Mouse (Mus musculus) MEL (cell line): Measurements from ENCODE around the gene Polr3c. TPM values are rescaled to one million over a fixed set of nuclear protein-coding genes. Genes with fewer than 3 reads are reported as not detected.

Source experiments
- DNase-seq: peaks from one replicate; pipeline ENCODE4 v3.0.0; 2011; ENCODE audit warnings: low read depth, low spot score
- H3K27ac ChIP-seq: 2 replicates; pipeline ENCODE4 v1.5.1; 2012; ENCODE audit warnings: low read depth, mild to moderate bottlenecking, control low read depth, low read length, moderate library complexity; ENCODE audit not compliant: control insufficient read depth
- H3K27me3 ChIP-seq, 2 experiments: fragments of 150-350 bp in 1 of 2; sonication (generic) in 1 of 2; 2 replicates each; pipeline ENCODE4 v1.6.1; 2012; ENCODE audit warnings: low read length in 2 of 2, mild to moderate bottlenecking in 2 of 2, improper control_type of control experiment in 1 of 2, moderate library complexity in 1 of 2; ENCODE audit not compliant: insufficient read depth in 2 of 2, control insufficient read depth in 1 of 2
- H3K36me3 ChIP-seq, 2 experiments: 2 replicates each; pipeline ENCODE4 v1.6.1; 2012 to 2014; ENCODE audit warnings: low read length in 2 of 2, improper control_type of control experiment in 1 of 2, inconsistent platforms in 1 of 2, mild to moderate bottlenecking in 1 of 2; ENCODE audit not compliant: insufficient read depth in 2 of 2, control insufficient read depth in 1 of 2
- H3K4me1 ChIP-seq, 2 experiments: fragments of 150-350 bp in 1 of 2; sonication (generic) in 1 of 2; 2 replicates each; pipeline ENCODE4 v1.6.1; 2012; ENCODE audit warnings: low read length in 2 of 2, improper control_type of control experiment in 1 of 2, mild to moderate bottlenecking in 1 of 2; ENCODE audit not compliant: insufficient read depth in 2 of 2, control insufficient read depth in 1 of 2
- H3K4me3 ChIP-seq, 2 experiments: fragments of 150-350 bp in 1 of 2; sonication (generic) in 1 of 2; 2 replicates each; pipeline ENCODE4 v1.5.1; 2012; ENCODE audit warnings: low read depth in 2 of 2, low read length in 2 of 2, mild to moderate bottlenecking in 2 of 2, moderate library complexity in 2 of 2, control low read depth in 1 of 2, improper control_type of control experiment in 1 of 2; ENCODE audit not compliant: control insufficient read depth in 1 of 2, insufficient read depth in 1 of 2
- H3K79me2 ChIP-seq: 2 replicates; pipeline ENCODE4 v1.6.1; 2012; ENCODE audit warnings: mild to moderate bottlenecking, low read length, moderate library complexity; ENCODE audit not compliant: control insufficient read depth, poor library complexity, insufficient read depth
- H3K9ac ChIP-seq: 2 replicates; pipeline ENCODE4 v1.6.1; 2012; ENCODE audit warnings: low read depth, mild to moderate bottlenecking, control low read depth, low read length, moderate library complexity; ENCODE audit not compliant: control insufficient read depth, poor library complexity, severe bottlenecking
- H3K9me3 ChIP-seq: fragments of 150-350 bp; sonication (generic); replicated peaks from 2 replicates; pipeline ENCODE4 v1.6.1; 2012; ENCODE audit warnings: mild to moderate bottlenecking, low read length, improper control_type of control experiment, moderate library complexity; ENCODE audit not compliant: insufficient read depth
- CHD1 ChIP-seq: IDR thresholded peaks from 2 replicates; pipeline ENCODE4 v1.6.1; 2012; ENCODE audit warnings: low read depth, mild to moderate bottlenecking, inconsistent platforms, low read length, improper control_type of control experiment
- CTCF ChIP-seq, 3 experiments: IDR thresholded peaks in 2 of 3; conservative IDR thresholded peaks in 1 of 3; 2 replicates each; pipeline ENCODE4 v1.5.1; 2011 to 2012; ENCODE audit warnings: low read length in 3 of 3, low read depth in 2 of 3, mild to moderate bottlenecking in 2 of 3, improper control_type of control experiment in 1 of 3, inconsistent platforms in 1 of 3, mixed read lengths in 1 of 3, moderate library complexity in 1 of 3; ENCODE audit not compliant: control insufficient read depth in 1 of 3, insufficient read depth in 1 of 3, poor library complexity in 1 of 3, severe bottlenecking in 1 of 3
- EP300 ChIP-seq, 2 experiments: IDR thresholded peaks; 2 replicates each; pipeline ENCODE4 v1.6.1; 2011; ENCODE audit warnings: improper control_type of control experiment in 2 of 2, low read length in 2 of 2, low read depth in 1 of 2, mild to moderate bottlenecking in 1 of 2
- GABPA ChIP-seq: IDR thresholded peaks from 2 replicates; pipeline ENCODE4 v1.6.1; 2012; ENCODE audit warnings: low read depth, mild to moderate bottlenecking, inconsistent platforms, low read length, improper control_type of control experiment, moderate library complexity
- HCFC1 ChIP-seq: IDR thresholded peaks from 2 replicates; pipeline ENCODE4 v1.6.1; 2012; ENCODE audit warnings: low read depth, mild to moderate bottlenecking, inconsistent platforms, low read length, improper control_type of control experiment, moderate library complexity
- KAT2A ChIP-seq: conservative IDR thresholded peaks from 2 replicates; pipeline ENCODE4 v1.6.1; 2012; ENCODE audit warnings: low read depth, low read length, improper control_type of control experiment, inconsistent platforms
- MAZ ChIP-seq: IDR thresholded peaks from 2 replicates; pipeline ENCODE4 v1.6.1; 2012; ENCODE audit warnings: low read depth, mild to moderate bottlenecking, inconsistent platforms, low read length, improper control_type of control experiment
- POLR2A ChIP-seq, 2 experiments: IDR thresholded peaks; 2 replicates each; pipeline ENCODE4 v1.6.1; 2011 to 2012; ENCODE audit warnings: low read length in 2 of 2, mild to moderate bottlenecking in 2 of 2, control low read depth in 1 of 2, improper control_type of control experiment in 1 of 2, low read depth in 1 of 2, moderate library complexity in 1 of 2; ENCODE audit not compliant: control insufficient read depth in 1 of 2, insufficient read depth in 1 of 2, poor library complexity in 1 of 2
- POLR2AphosphoS2 ChIP-seq: IDR thresholded peaks from 2 replicates; pipeline ENCODE4 v1.6.1; 2011; ENCODE audit warnings: low read length, improper control_type of control experiment
- POLR2AphosphoS5 ChIP-seq: IDR thresholded peaks from 2 replicates; pipeline ENCODE4 v1.6.1; 2012; ENCODE audit warnings: low read depth, borderline replicate concordance, mild to moderate bottlenecking, inconsistent platforms, low read length, moderate library complexity, mixed read lengths
- SIN3A ChIP-seq: IDR thresholded peaks from 2 replicates; pipeline ENCODE4 v1.6.1; 2012; ENCODE audit warnings: low read length, improper control_type of control experiment, inconsistent platforms
- SMC3 ChIP-seq: IDR thresholded peaks from 2 replicates; pipeline ENCODE4 v1.6.1; 2011; ENCODE audit warnings: low read depth, low read length, improper control_type of control experiment
- TAL1 ChIP-seq: IDR thresholded peaks from 2 replicates; pipeline ENCODE4 v1.6.1; 2012; ENCODE audit warnings: mild to moderate bottlenecking, inconsistent platforms, low read length, moderate library complexity, mixed read lengths
- TBP ChIP-seq: IDR thresholded peaks from 2 replicates; pipeline ENCODE4 v1.8.0; 2011; ENCODE audit warnings: low read depth, low read length, improper control_type of control experiment
- TCF12 ChIP-seq: IDR thresholded peaks from 2 replicates; pipeline ENCODE4 v1.6.1; 2014; ENCODE audit warnings: low read depth, mild to moderate bottlenecking, inconsistent platforms, low read length, improper control_type of control experiment, moderate library complexity
- ZC3H11A ChIP-seq: IDR thresholded peaks from 2 replicates; pipeline ENCODE4 v1.6.1; 2012; ENCODE audit warnings: low read depth, mild to moderate bottlenecking, inconsistent platforms, low read length, improper control_type of control experiment
- ZKSCAN1 ChIP-seq: IDR thresholded peaks from 2 replicates; pipeline ENCODE4 v1.6.1; 2012; ENCODE audit warnings: low read depth, mild to moderate bottlenecking, inconsistent platforms, low read length, improper control_type of control experiment, moderate library complexity
- ZMIZ1 ChIP-seq: IDR thresholded peaks from 2 replicates; pipeline ENCODE4 v1.6.1; 2012; ENCODE audit warnings: low read depth, mild to moderate bottlenecking, inconsistent platforms, low read length, improper control_type of control experiment, moderate library complexity
- polyA plus RNA-seq, 2 experiments: library from polyadenylated mRNA; stranded (reverse) in 1 of 2; unstranded in 1 of 2; fragments of >175 nt in 1 of 2; fragments of >200 nt in 1 of 2; gene quantifications; 2 replicates each; pipeline versions ENCODE4 v1.2.1 to v1.2.4; 2012; ENCODE audit warnings: low replicate concordance in 2 of 2, low read depth in 1 of 2; ENCODE audit not compliant: insufficient read length in 2 of 2, insufficient read depth in 1 of 2, missing spikeins in 1 of 2
- total RNA-seq: library from RNA; depleted of rRNA; stranded (reverse); fragments of 300-350 nt; gene quantifications from 2 replicates; pipeline ENCODE4 v1.2.3, GENCODE M21; 2012

Polr3c gene
- total and polyA plus RNA-seq, 3 experiments: 48.3 to 224 (median 122) TPM

DNA sequence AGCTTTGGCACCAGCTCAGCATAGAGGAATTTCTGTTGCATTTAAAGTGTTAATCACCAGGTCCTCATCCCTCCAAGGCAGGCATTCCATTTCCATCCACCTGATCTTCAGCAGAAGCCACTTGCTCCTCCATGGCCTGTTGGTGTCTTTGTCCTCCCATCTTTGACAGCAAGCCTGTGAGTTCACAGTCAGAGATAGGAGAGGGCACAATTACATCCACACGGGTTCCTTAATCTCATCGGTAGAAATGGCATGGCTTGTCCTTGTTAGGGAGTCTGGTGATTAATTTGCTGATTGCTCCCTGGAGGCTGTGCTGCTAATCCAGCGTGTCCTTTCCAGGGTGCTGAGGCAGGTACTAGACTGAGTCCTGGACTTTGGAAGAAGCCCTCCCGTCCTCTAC lies 53.9 kb downstream of the Polr3c start:
- H3K27me3 ChIP-seq: no peaks in the 10 kb centered on the region
- peaks cover 7 to 26% of the 10 kb centered on the region in 2 experiments for H3K4me1 ChIP-seq
- H3K9ac ChIP-seq: no peak overlapping the region
- no peaks in the 10 kb centered on the region for H3K9me3 ChIP-seq
- no peak overlapping the region for H3K27ac ChIP-seq
- TF ChIP-seq POLR2AphosphoS2 (no peak), EP300 (IDR thresholded peaks at IDR 0.05; ENCODE audit: low read depth in 1 of 2, low read length in 2 of 2) (no peak), MAZ (no peak)
- DNase-seq: no peak
- peaks cover 0 to 27% of the 10 kb centered on the region in 2 experiments; a peak in 2 of 4 replicates for H3K36me3 ChIP-seq
- no peaks in the 10 kb centered on the region; the same call in 1 of the 2 replicates for H3K79me2 ChIP-seq
- H3K4me3 ChIP-seq: no peak overlapping the region

DNA sequence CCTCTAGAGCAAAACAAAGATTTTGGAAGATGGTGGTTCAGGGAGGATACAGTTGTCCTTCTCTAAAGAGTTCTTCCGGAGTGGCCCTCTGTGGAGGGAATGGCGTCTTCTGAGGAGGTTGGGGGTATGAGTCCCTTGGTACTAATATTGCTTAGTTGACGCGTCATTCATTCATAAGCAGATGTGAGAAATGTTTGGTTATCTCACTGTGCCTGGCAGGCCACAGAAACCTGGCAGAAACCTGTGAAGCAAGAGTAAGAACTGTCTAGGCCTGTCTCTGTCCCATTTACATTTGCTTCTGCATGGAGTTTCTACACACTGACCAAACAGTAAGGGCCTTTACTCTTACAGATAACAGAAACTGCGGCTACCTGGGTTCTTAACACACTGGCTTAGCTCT lies 55.9 kb downstream of the Polr3c start:
- H3K79me2 ChIP-seq: no peaks in the 10 kb centered on the region; the same call in 1 of the 2 replicates
- no peaks in the 10 kb centered on the region for H3K27me3 ChIP-seq
- H3K36me3 ChIP-seq: peaks cover 0 to 21% of the 10 kb centered on the region in 2 experiments; a peak in 2 of 4 replicates
- no peak for TF ChIP-seq POLR2AphosphoS5
- no peak for TF ChIP-seq HCFC1
- no peak for TF ChIP-seq SMC3
- TF ChIP-seq KAT2A: no peak
- TF ChIP-seq POLR2AphosphoS2: no peak
- no peak for TF ChIP-seq ZKSCAN1
- no peak overlapping the region for H3K9ac ChIP-seq
- no peak overlapping the region for H3K4me3 ChIP-seq
- H3K27ac ChIP-seq: no peak overlapping the region
- H3K9me3 ChIP-seq: no peaks in the 10 kb centered on the region
- H3K4me1 ChIP-seq: peaks cover 7 to 19% of the 10 kb centered on the region in 2 experiments
- no peak for DNase-seq

DNA sequence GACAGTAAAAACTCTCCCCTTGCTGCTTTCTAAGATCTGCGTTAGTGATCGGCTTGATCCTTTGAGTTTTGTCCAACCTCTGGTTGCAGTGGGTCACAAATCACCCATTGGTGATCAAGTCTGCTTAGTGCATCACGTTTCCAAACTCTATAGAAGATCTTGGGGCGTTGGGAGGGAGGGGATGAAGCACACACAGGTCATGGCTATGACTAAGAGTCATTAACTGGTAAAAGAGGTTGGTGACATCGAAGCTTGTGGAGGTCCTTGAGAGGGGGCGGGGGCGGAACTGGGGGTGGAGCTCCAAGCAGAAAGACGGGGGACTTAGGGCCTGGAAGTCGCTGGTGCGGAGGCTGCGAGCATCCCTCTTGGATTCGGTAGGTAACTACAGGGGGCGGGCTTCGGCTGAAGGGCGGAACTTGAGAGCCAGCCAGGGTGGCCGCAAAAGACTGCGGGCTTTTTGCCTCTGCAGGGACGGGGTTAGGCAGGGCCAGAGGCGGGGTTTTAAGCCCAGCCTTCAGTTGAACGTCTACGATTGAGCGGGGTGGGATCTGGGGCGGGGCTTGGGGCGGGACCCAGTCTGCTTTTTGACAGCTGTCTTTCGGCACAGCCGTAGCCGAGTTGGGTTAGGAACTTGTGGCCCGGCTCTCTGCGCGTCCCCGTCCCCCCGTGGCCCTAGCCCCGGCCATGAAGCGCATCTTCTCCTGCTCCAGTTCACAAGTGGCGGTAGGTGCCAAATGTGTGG lies 57.5 kb downstream of the Polr3c start, which contains the start of gene Ankrd35:
Ankrd35 (plus strand) TSS at position 405 of the 742 bp plus-strand sequence.
- TF ChIP-seq TAL1: no peak
- TF ChIP-seq TBP: 0 out of 2 replicates have a peak, but pooled peaks have one; percentile 8
- 0 out of 2 replicates have a peak, but pooled peaks have one; percentile 15 for TF ChIP-seq TCF12
- TF ChIP-seq ZC3H11A: no peak
- TF ChIP-seq CHD1: no peak
- TF ChIP-seq POLR2AphosphoS5: no peak
- TF ChIP-seq POLR2A (IDR thresholded peaks at IDR 0.05; ENCODE audit: control insufficient read depth in 1 of 2, insufficient read depth in 1 of 2, low read depth in 1 of 2, low read length in 2 of 2, poor library complexity in 1 of 2): no peak
- TF ChIP-seq ZMIZ1: no peak
- TF ChIP-seq CTCF (IDR thresholded peaks at IDR 0.05 in 2 of 3, conservative IDR thresholded peaks at IDR 0.05 in 1 of 3; ENCODE audit: control insufficient read depth in 1 of 3, insufficient read depth in 1 of 3, low read depth in 2 of 3, low read length in 3 of 3, poor library complexity in 1 of 3, severe bottlenecking in 1 of 3): peak in 2 of 3 experiments; percentile 10 to 44; a peak in 3 of 6 replicates
- peak; percentile 64 for TF ChIP-seq SIN3A
- no peak for TF ChIP-seq GABPA

More for the DNA sequence above, 57.5 kb downstream of the Polr3c start, which contains the start of gene Ankrd35:
- Histone ChIP-seq H3K4me3 (peak within 1 kb of the TSS; percentile 57 to 61), H3K27ac (no peak within 1 kb of the TSS), H3K79me2 (no peaks in the 10 kb centered on the region; the same call in 1 of the 2 replicates), H3K27me3 (no peaks in the 10 kb centered on the region), H3K4me1 (peaks cover 3 to 12% of the 10 kb centered on the region in 2 experiments), H3K36me3 (peaks cover 0 to 12% of the 10 kb centered on the region in 2 experiments; a peak in 2 of 4 replicates), H3K9me3 (no peaks in the 10 kb centered on the region), H3K9ac (peak within 1 kb of the TSS; percentile 54)
- DNase-seq: peak; percentile 99
